Mouse (Mus musculus) liver, embryonic 15.5 days (tissue): ENCODE measurements around the gene Gldn. TPM values are rescaled to one million over a fixed set of nuclear protein-coding genes. Genes with fewer than 3 reads are reported as not detected.

Source experiments
- ATAC-seq: fragments of 200-750 bp; cut with Nextera tagmentation; 2 replicates; pipeline ENCODE4 v1.8.0; 2017; ENCODE audit warnings: moderate number of reproducible peaks, mild to moderate bottlenecking, moderate library complexity; ENCODE audit not compliant: insufficient read depth
- H3K27ac ChIP-seq: fragments of 300-500 bp; sonication (generic); replicated peaks from 2 replicates; pipeline ENCODE4 v1.5.1; 2015; ENCODE audit warnings: mild to moderate bottlenecking, inconsistent platforms
- H3K27me3 ChIP-seq: fragments of 300-500 bp; sonication (generic); 2 replicates; pipeline ENCODE4 v1.6.1; 2015; ENCODE audit warnings: mild to moderate bottlenecking, inconsistent platforms
- H3K36me3 ChIP-seq: fragments of 300-500 bp; sonication (generic); replicated peaks from 2 replicates; pipeline ENCODE4 v1.6.1; 2015; ENCODE audit warnings: moderate library complexity, mild to moderate bottlenecking, inconsistent platforms
- H3K4me1 ChIP-seq: fragments of 300-500 bp; sonication (generic); replicated peaks from 2 replicates; pipeline ENCODE4 v1.6.1; 2015; ENCODE audit warnings: inconsistent platforms
- H3K4me2 ChIP-seq: fragments of 300-500 bp; sonication (generic); 2 replicates; pipeline ENCODE4 v1.6.1; 2015; ENCODE audit warnings: moderate library complexity, mild to moderate bottlenecking, inconsistent platforms
- H3K4me3 ChIP-seq: fragments of 300-500 bp; sonication (generic); replicated peaks from 2 replicates; pipeline ENCODE4 v1.5.1; 2015; ENCODE audit warnings: mild to moderate bottlenecking, inconsistent platforms
- H3K9ac ChIP-seq: fragments of 300-500 bp; sonication (generic); 2 replicates; pipeline ENCODE4 v1.6.1; 2015; ENCODE audit warnings: moderate library complexity, mild to moderate bottlenecking, inconsistent platforms
- H3K9me3 ChIP-seq: fragments of 300-500 bp; sonication (generic); replicated peaks from 2 replicates; pipeline ENCODE4 v1.6.1; 2016; ENCODE audit warnings: inconsistent platforms
- WGBS: fragments of 180-500 bp; shearing (Covaris S2); methylation state at CpG from one replicate; pipeline ENCODE4 v1.1.7; 2015; ENCODE audit warnings: mixed read lengths; ENCODE audit not compliant: insufficient replicate concordance; 5-methylcytosine and 5-hydroxymethylcytosine counted together
- polyA plus RNA-seq: library from polyadenylated mRNA; unstranded; fragments of >200 nt; fragmentation: Nextera tagmentation; extraction: Ambion mirVana; gene quantifications from 2 replicates; pipeline ENCODE4 v1.2.1, GENCODE M21; 2015

Gldn gene
- polyA plus RNA-seq, 1 experiment from 2014 or later: not detected

GRCm38 (mm10) chr9:54301255-54301654, 15.0 kb downstream of the Gldn start:
- WGBS: 54% methylated on average over 4 of the region's 4 CpGs
- Histone ChIP-seq H3K27me3 (no peaks in the 10 kb centered on the region), H3K4me3 (no peak overlapping the region), H3K9ac (no peak overlapping the region), H3K36me3 (no peaks in the 10 kb centered on the region), H3K27ac (no peak overlapping the region), H3K4me2 (no peak overlapping the region), H3K4me1 (no peaks in the 10 kb centered on the region), H3K9me3 (no peaks in the 10 kb centered on the region)
- no peak for ATAC-seq

- Histone ChIP-seq H3K27ac (no peak overlapping the region), H3K4me3 (no peak overlapping the region), H3K9ac (no peak overlapping the region), H3K36me3 (no peaks in the 10 kb centered on the region), H3K4me2 (no peak overlapping the region), H3K9me3 (no peaks in the 10 kb centered on the region), H3K4me1 (no peaks in the 10 kb centered on the region), H3K27me3 (no peaks in the 10 kb centered on the region)
- WGBS: 44% methylated on average over 1 of the region's 1 CpGs
- ATAC-seq: no peak
Observed at GRCm38 (mm10) chr9:54308209-54308608, 21.9 kb downstream of the Gldn start.

- no peak for ATAC-seq
- Histone ChIP-seq H3K27me3 (no peaks in the 10 kb centered on the region), H3K36me3 (no peaks in the 10 kb centered on the region), H3K9me3 (no peaks in the 10 kb centered on the region), H3K4me3 (no peak overlapping the region), H3K27ac (no peak overlapping the region), H3K4me2 (no peak overlapping the region), H3K4me1 (no peaks in the 10 kb centered on the region), H3K9ac (no peak overlapping the region)
- 63% methylated on average over 2 of the region's 2 CpGs for WGBS
Observed at GRCm38 (mm10) chr9:54308751-54309358, 22.6 kb downstream of the Gldn start.

- no peak overlapping the region for H3K4me2 ChIP-seq
- 58% methylated on average over 9 of the region's 9 CpGs for WGBS
Observed at GRCm38 (mm10) chr9:54316363-54316762, 30.1 kb downstream of the Gldn start.

GRCm38 (mm10) chr9:54323456-54323855, 37.2 kb downstream of the Gldn start:
- no peaks in the 10 kb centered on the region for H3K36me3 ChIP-seq
- no peak overlapping the region for H3K9ac ChIP-seq
- no peaks in the 10 kb centered on the region for H3K9me3 ChIP-seq
- WGBS: 30% methylated on average over 8 of the region's 8 CpGs
- H3K27ac ChIP-seq: no peak overlapping the region
- H3K4me2 ChIP-seq: no peak overlapping the region
- no peak overlapping the region for H3K4me3 ChIP-seq
- H3K27me3 ChIP-seq: no peaks in the 10 kb centered on the region
- no peaks in the 10 kb centered on the region for H3K4me1 ChIP-seq
- ATAC-seq: no peak

More at GRCm38 (mm10) chr9:54316363-54316762, 30.1 kb downstream of the Gldn start:
- no peak overlapping the region for H3K4me3 ChIP-seq
- ATAC-seq: no peak
- H3K9me3 ChIP-seq: no peaks in the 10 kb centered on the region
- H3K27me3 ChIP-seq: no peaks in the 10 kb centered on the region
- H3K27ac ChIP-seq: no peak overlapping the region
- H3K9ac ChIP-seq: no peak overlapping the region
- no peaks in the 10 kb centered on the region for H3K36me3 ChIP-seq
- H3K4me1 ChIP-seq: no peaks in the 10 kb centered on the region

GRCm38 (mm10) chr9:54329201-54329600, 42.9 kb downstream of the Gldn start:
- no peak for ATAC-seq
- Histone ChIP-seq H3K27me3 (no peaks in the 10 kb centered on the region), H3K4me2 (no peak overlapping the region), H3K4me1 (no peaks in the 10 kb centered on the region), H3K27ac (no peak overlapping the region), H3K9me3 (no peaks in the 10 kb centered on the region), H3K9ac (no peak overlapping the region), H3K36me3 (no peaks in the 10 kb centered on the region), H3K4me3 (no peak overlapping the region)
- WGBS: 68% methylated on average over 7 of the region's 7 CpGs

GRCm38 (mm10) chr9:54335582-54335981, 49.3 kb downstream of the Gldn start:
- Histone ChIP-seq H3K4me3 (no peak overlapping the region), H3K27ac (no peak overlapping the region), H3K9me3 (no peaks in the 10 kb centered on the region), H3K4me2 (no peak overlapping the region), H3K4me1 (no peaks in the 10 kb centered on the region), H3K36me3 (no peaks in the 10 kb centered on the region), H3K27me3 (no peaks in the 10 kb centered on the region), H3K9ac (no peak overlapping the region)
- WGBS: 69% methylated on average over 12 of the region's 12 CpGs
- no peak for ATAC-seq

GRCm38 (mm10) chr9:54336532-54337144, 50.4 kb downstream of the Gldn start:
- Histone ChIP-seq H3K4me3 (no peak overlapping the region), H3K27ac (no peak overlapping the region), H3K9me3 (no peaks in the 10 kb centered on the region), H3K36me3 (no peaks in the 10 kb centered on the region), H3K9ac (no peak overlapping the region), H3K27me3 (no peaks in the 10 kb centered on the region), H3K4me2 (no peak overlapping the region), H3K4me1 (no peaks in the 10 kb centered on the region)
- WGBS: 37% methylated on average over 6 of the region's 6 CpGs
- no peak for ATAC-seq

- ATAC-seq: no peak
- H3K9ac ChIP-seq: no peak overlapping the region
- H3K9me3 ChIP-seq: no peaks in the 10 kb centered on the region
- no peak overlapping the region for H3K27ac ChIP-seq
- no peaks in the 10 kb centered on the region for H3K4me1 ChIP-seq
- no peak overlapping the region for H3K4me2 ChIP-seq
- H3K36me3 ChIP-seq: no peaks in the 10 kb centered on the region
- H3K27me3 ChIP-seq: no peaks in the 10 kb centered on the region
- WGBS: 60% methylated on average over 7 of the region's 7 CpGs
- no peak overlapping the region for H3K4me3 ChIP-seq
Observed at GRCm38 (mm10) chr9:54342026-54342425, 55.7 kb downstream of the Gldn start.

GRCm38 (mm10) chr9:54356756-54357155, 70.5 kb downstream of the Gldn start:
- H3K36me3 ChIP-seq: no peaks in the 10 kb centered on the region
- ATAC-seq: no peak

More at GRCm38 (mm10) chr9:54356756-54357155, 70.5 kb downstream of the Gldn start:
- no peaks in the 10 kb centered on the region for H3K4me1 ChIP-seq
- H3K4me2 ChIP-seq: no peak overlapping the region
- no peak overlapping the region for H3K27ac ChIP-seq
- H3K4me3 ChIP-seq: no peak overlapping the region
- no peaks in the 10 kb centered on the region for H3K9me3 ChIP-seq
- 72% methylated on average over 7 of the region's 8 CpGs for WGBS
- no peaks in the 10 kb centered on the region for H3K27me3 ChIP-seq
- H3K9ac ChIP-seq: no peak overlapping the region
